Mouse (Mus musculus) myocyte (in vitro differentiated cells): Measurements from ENCODE around the gene P4ha3.

Source experiments
- CEBPB ChIP-seq: IDR thresholded peaks from 2 replicates; pipeline ENCODE4 v1.6.1; 2011; ENCODE audit warnings: mild to moderate bottlenecking, moderate library complexity; ENCODE audit not compliant: poor library complexity, insufficient read depth, severe bottlenecking
- E2F4 ChIP-seq: IDR thresholded peaks from one replicate; pipeline ENCODE4 v1.6.1; 2011; ENCODE audit warnings: mild to moderate bottlenecking, control low read depth, moderate library complexity; ENCODE audit not compliant: insufficient read depth
- MAX ChIP-seq: IDR thresholded peaks from one replicate; pipeline ENCODE4 v1.6.1; 2011; ENCODE audit warnings: low read depth, mild to moderate bottlenecking, control low read depth
- MYOD1 ChIP-seq, 3 experiments: IDR thresholded peaks; one replicate each; pipeline ENCODE4 v1.6.1; 2011; ENCODE audit warnings: control low read depth in 2 of 3, low read depth in 2 of 3, mild to moderate bottlenecking in 2 of 3, moderate library complexity in 1 of 3; ENCODE audit not compliant: insufficient read length in 2 of 3, control insufficient read depth in 1 of 3
- MYOG ChIP-seq, 3 experiments: IDR thresholded peaks; one replicate each; pipeline ENCODE4 v1.6.1; 2011; ENCODE audit warnings: control low read depth in 2 of 3, low read depth in 2 of 3, mild to moderate bottlenecking in 2 of 3; ENCODE audit not compliant: insufficient read length in 2 of 3, control insufficient read depth in 1 of 3, insufficient read depth in 1 of 3
- POLR2A ChIP-seq: IDR thresholded peaks from one replicate; pipeline ENCODE4 v1.6.1; 2011; ENCODE audit warnings: low read depth, mild to moderate bottlenecking, control low read depth, moderate library complexity; ENCODE audit not compliant: insufficient read length
- POLR2AphosphoS2 ChIP-seq: IDR thresholded peaks from one replicate; pipeline ENCODE4 v1.6.1; 2011; ENCODE audit warnings: low read depth, control low read depth; ENCODE audit not compliant: insufficient read length
- SRF ChIP-seq: IDR thresholded peaks from one replicate; pipeline ENCODE4 v1.6.1; 2011; ENCODE audit warnings: low read depth; ENCODE audit not compliant: control insufficient read depth, insufficient read length
- TCF12 ChIP-seq: IDR thresholded peaks from one replicate; pipeline ENCODE4 v1.6.1; 2011; ENCODE audit warnings: mild to moderate bottlenecking, control low read depth; ENCODE audit not compliant: poor library complexity, insufficient read depth, severe bottlenecking
- USF1 ChIP-seq: IDR thresholded peaks from one replicate; pipeline ENCODE4 v1.6.1; 2011; ENCODE audit warnings: low read depth, mild to moderate bottlenecking, control low read depth, moderate library complexity

- TF ChIP-seq E2F4 (no peak), POLR2A (peak; percentile 31), MYOG (IDR thresholded peaks at IDR 0.05; ENCODE audit: control insufficient read depth in 1 of 3, insufficient read depth in 1 of 3, insufficient read length in 2 of 3, low read depth in 2 of 3) (no peak), TCF12 (no peak), POLR2AphosphoS2 (no peak), MAX (no peak), USF1 (no peak), MYOD1 (IDR thresholded peaks at IDR 0.05; ENCODE audit: control insufficient read depth in 1 of 3, insufficient read length in 2 of 3, low read depth in 2 of 3) (no peak), CEBPB (no peak), SRF (no peak)
Observed at GRCm38 (mm10) chr7:100285383-100285782, at the start of gene P4ha3.
